Mouse (Mus musculus) splenic B cell, adult 2 months (primary cell): ENCODE data around the gene Pde4a.

Experiments
- DNase-seq: peaks from one replicate; pipeline ENCODE4 v3.0.0-alpha.2; 2011; ENCODE audit warnings: low read depth, low spot score
- H3K27me3 ChIP-seq: 2 replicates; pipeline ENCODE4 v1.6.1; 2012; ENCODE audit warnings: mild to moderate bottlenecking, low read length, moderate library complexity, mixed read lengths; ENCODE audit not compliant: control insufficient read depth, poor library complexity, insufficient read depth, severe bottlenecking
- H3K36me3 ChIP-seq: 2 replicates; pipeline ENCODE4 v1.6.1; 2012; ENCODE audit warnings: mild to moderate bottlenecking, low read length, moderate library complexity, mixed read lengths; ENCODE audit not compliant: control insufficient read depth, poor library complexity, insufficient read depth, severe bottlenecking

Pde4a gene

DNA sequence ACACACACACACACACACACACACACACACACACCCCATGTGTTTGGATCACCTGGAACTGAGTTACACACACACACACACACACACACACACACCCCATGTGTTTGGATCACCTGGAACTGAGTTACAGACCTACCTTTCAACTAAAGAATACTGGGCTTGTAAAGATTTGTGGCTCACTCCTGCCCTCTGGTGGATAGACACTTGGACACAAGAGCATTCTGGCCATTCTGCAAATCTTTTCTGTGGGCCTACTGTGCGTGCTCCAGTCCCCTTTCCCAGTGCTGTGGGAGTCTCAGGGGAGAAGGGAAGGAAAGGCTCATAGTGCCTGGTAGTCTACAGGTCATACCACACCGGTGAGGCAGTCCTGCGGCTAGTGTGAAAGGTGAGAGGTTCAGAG lies 28.3 kb upstream of the Pde4a start:
- H3K36me3 ChIP-seq: peaks cover 15% of the 10 kb centered on the region
- no peaks in the 10 kb centered on the region for H3K27me3 ChIP-seq
- peak; percentile 90 for DNase-seq

DNA sequence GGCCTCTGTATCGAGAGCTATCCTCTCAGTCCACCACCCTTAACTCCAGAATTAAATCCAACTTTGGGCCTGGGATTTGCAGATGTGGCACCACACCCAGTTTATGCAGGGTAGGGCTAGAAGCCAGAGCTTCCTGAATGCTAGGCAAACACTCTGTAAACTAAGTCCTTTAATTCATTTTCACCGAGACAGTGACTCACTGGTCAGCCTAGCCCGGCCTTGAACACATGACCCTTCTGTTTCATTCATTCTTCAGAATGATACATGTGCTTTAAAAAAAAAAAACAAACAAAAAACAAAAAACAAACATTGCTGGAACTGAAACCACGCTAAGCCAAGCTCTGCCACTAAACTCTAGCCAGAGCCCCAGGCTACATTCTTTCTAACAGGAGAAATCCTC lies 27.1 kb upstream of the Pde4a start:
- DNase-seq: no peak
- peaks cover 18% of the 10 kb centered on the region for H3K36me3 ChIP-seq
- no peaks in the 10 kb centered on the region for H3K27me3 ChIP-seq

DNA sequence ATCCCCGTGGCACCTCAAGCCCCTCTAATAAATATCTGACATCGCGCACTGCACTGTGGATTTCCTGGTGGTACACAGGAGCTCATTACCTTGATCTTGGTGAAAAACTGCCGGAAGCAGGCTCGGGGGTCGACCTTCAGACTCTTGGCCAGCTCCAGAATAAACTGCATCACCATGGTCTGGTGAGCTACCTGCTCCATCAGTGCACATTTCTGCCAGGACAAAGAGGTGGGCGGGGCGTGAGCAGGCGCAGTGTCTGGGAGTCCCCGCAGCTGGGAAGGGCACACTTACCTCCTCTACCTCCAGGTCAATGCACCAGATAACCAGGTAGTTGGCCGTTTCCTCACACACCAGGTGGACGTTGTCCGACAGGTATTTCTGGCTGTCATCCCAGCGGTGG lies 23.6 kb upstream of the Pde4a start:
- H3K27me3 ChIP-seq: no peaks in the 10 kb centered on the region
- H3K36me3 ChIP-seq: peaks cover 19% of the 10 kb centered on the region
- no peak for DNase-seq

DNA sequence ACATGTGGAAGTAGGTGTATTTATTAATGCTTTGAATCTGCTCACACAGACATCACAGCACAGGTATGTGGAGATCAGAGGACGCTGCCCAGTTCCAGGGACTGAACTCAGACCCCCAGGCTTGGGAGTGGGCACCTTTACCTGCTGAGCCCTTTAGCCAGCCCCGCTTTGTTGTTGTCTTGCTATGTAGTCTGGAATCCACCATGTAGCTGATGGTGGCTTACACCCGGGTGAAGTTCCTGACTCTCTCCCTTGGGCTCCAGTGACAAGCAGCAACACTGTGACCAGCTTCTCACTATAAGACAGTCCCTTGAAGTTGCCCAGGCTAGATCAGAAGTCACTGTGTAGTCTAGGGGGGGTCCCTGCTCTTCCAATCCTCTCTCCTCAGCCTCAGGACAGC lies 21.2 kb upstream of the Pde4a start:
- Histone ChIP-seq H3K27me3 (no peaks in the 10 kb centered on the region), H3K36me3 (peaks cover 19% of the 10 kb centered on the region)
- no peak for DNase-seq

DNA sequence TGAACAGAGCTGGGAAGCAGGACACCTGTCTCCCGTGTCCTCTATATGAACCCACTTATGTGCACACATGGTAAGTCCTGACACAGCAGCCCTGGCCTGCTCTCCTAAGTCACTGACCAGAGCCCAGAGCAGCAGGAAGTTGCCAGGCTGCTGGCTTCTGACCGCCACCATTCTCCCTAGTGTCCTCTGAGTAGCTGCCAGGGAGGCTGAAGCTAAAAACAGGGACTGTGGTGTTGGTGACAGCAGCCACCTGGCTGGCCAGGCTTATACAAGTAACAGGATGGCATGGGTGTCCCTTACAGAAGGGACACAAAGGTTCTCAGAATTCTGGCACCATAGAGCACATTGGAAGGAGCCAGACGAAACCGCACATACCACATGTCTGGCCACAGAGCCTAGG lies 20.1 kb upstream of the Pde4a start:
- H3K27me3 ChIP-seq: no peaks in the 10 kb centered on the region
- peaks cover 10% of the 10 kb centered on the region for H3K36me3 ChIP-seq
- DNase-seq: no peak

DNA sequence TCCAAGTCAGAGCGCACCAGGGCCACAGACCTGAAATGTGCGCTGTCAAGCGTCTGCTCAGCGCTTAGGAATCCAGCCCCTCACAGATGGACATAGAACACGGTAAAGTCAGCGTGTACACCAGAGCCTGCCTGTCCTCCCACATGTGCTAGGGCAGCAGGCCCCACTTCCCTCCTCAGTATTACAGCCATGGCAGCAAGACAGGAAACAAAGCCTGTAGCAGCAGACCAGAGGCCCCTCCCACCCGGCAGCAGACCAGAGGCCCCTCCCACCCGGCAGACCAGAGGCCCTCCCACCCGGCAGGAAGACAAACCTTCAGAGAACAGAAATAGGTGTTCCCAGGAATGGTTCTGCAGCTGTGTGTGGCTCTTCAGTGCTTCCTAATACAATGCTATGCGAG lies 18.8 kb upstream of the Pde4a start:
- Histone ChIP-seq H3K27me3 (no peaks in the 10 kb centered on the region), H3K36me3 (peaks cover 6% of the 10 kb centered on the region; the same call in 1 of the 2 replicates)
- peak; percentile 86 for DNase-seq

DNA sequence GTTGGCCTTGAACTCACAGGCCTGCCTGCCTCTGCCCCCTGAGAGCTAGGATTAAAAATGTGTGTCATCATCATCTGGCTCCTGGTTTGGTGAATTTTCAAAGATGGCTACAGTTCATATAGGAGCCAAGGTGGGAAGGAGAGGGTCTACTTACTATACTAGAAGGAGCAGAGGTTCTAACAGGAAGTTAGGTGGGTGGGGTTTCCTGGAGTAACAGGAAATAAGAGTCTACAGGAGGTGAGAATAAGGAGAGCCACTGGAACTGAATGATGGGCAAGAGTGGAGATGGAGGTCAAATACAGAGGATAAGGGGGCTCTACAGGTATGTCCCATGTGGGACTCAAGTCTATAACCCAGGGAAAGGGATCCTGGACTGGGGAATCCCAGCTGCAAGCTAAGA lies 17.1 kb upstream of the Pde4a start:
- Histone ChIP-seq H3K36me3 (0 out of 2 replicates have a peak, but pooled peaks cover under 1% of the 10 kb centered on the region), H3K27me3 (no peaks in the 10 kb centered on the region)
- no peak for DNase-seq

DNA sequence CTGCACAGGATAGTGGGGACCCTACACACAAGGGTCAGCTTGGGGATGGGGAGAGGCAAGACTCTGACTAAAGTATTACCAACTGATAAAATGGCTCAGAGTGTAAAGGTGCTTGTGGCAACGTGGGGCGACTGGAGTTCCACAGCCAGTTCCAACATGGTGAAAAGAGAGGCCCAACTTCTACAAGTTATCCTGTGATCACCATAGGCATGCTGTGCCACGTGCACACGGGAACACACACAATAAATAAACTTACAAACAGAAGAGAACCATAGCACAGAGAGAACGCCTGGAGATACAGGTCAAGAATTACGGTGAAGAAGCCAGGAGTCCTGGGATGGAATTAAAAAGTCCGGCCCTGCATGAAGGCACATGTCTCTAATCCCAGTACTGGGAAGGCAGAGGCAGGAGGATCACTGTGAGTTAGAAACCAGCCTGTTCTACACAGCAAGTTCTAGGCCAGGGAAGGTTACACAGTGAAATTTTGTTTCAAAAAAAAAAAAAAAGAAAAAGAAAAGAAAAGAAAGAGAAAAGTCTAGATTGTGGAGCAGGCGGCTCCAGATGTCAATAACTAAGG lies 16.3 kb upstream of the Pde4a start:
- Histone ChIP-seq H3K36me3 (no peaks in the 10 kb centered on the region), H3K27me3 (no peaks in the 10 kb centered on the region)
- no peak for DNase-seq

DNA sequence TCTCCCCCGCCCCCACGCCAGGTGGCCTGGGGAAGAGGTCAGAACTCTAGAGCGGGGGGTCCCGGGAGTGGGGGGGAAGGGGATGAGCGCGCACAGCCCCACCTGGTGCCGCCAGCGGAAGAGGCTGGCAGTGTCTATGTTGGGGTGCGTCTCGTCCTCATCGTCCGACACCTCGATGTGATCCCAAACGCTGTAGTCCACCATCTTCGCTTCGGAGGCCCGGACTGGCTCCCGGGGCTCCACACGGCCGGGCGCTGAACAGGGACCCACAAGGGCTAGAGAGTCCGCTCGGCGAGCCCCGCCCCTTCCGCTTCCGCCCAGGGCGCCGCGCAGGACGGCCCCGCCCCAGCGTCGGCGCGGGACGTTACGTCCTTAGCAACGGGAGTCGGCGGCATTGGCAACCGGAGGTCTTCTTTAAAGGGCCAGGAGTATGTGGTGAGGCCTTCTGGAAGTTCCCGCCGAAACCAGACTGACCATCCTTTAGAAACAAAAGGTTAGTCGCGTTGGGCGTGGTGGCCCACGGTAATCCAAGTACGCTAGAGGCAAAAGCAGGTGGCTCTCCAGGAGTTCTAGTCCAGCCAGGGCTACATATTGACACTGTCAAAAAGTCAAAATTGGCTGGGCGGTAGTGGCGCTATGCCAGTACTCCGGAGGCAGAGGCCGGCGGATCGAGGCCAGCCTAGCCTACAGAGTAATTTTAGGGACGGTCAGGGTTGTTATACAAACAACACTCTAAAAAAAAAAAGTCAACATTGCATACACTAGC lies 15.7 kb upstream of the Pde4a start, which contains the start of gene Cdc37:
TSS of gene Cdc37 (minus strand) at position 329 of the 766 bp plus-strand sequence.
- DNase-seq: peak; percentile 93

DNA sequence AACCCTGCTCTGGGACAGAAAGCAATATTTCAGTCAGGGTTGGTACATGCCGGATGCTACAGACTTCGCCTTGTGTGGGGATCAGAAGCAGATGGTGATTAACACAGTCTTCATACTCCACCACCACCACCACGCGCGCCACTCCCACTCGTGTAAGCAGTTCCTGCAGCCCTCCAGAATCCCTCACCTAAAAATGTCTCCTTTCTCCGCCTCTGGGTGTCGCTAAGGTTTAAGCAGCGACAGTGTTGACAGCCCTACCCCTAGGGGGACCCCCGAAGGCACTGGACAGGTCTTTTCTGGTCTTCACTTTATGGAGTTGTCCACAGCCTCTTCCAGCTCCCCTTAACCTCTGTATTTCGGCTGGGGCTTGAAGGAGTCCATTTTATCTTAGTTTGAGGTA lies 12.8 kb upstream of the Pde4a start:
- Histone ChIP-seq H3K27me3 (no peaks in the 10 kb centered on the region), H3K36me3 (no peaks in the 10 kb centered on the region)
- DNase-seq: peak; percentile 73

More for the DNA sequence above, 15.7 kb upstream of the Pde4a start, which contains the start of gene Cdc37:
- no peaks in the 10 kb centered on the region for H3K36me3 ChIP-seq
- H3K27me3 ChIP-seq: no peaks in the 10 kb centered on the region

DNA sequence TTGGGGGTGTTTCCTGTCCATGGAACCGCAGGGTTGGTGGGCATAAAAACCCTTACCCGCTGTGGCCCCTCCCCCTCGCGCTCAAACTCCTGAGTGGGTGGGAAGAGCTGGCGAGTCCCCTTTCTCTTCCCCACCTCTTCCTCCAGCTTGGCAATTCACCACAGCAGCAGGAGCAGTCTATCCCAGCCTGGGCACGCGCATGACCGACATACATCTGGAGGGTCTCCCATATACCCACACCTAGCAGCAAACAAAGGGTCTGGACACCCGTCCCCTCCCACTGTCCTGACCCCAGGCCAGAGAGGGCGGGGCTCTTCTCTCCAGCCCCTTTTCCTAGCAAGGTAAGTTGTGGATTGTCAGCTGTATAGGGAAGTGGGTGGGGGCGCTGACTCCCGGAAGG lies 12.2 kb upstream of the Pde4a start:
- DNase-seq: no peak
- Histone ChIP-seq H3K36me3 (no peaks in the 10 kb centered on the region), H3K27me3 (no peaks in the 10 kb centered on the region)

DNA sequence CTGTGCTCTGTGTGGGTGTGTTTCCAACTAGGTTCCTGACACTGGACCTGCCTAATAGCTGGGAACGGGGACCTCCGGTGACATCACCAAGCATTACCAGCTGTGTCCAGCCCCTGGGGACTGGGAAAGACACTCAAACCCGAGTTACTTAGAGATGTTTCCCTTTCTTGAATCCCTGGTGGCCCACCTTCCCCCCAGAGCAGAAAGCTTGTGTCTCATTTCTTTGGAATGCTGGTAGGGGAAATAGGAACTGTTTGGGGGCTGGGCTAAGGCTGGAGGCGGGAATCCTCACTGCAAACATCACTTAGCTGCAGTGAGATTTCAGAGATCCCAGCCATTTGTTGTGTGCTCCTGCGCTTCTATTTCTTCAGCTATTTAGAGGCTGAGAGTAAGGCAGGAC lies 11.7 kb upstream of the Pde4a start:
- H3K27me3 ChIP-seq: no peaks in the 10 kb centered on the region
- no peak for DNase-seq
- no peaks in the 10 kb centered on the region for H3K36me3 ChIP-seq

DNA sequence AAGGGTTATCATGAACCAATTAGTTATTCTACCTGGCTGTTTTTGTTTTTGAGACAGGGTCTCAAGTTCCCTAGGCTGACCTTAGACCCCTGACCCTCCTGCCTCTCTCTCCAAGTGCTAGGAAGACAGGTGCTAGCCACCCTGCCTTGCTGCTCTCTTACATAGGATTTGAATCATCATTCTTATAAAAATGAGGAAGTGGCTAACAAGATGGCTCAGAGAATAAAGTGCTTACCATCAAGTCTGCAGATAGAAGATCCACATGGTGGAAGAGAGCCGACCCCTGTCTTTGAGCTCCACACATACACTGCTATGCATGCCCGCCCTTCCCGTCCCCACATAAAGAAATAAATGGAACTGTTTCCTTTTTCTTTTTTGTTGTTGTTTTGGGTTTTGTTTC lies 10.7 kb upstream of the Pde4a start:
- DNase-seq: peak; percentile 37
- no peaks in the 10 kb centered on the region for H3K36me3 ChIP-seq
- H3K27me3 ChIP-seq: no peaks in the 10 kb centered on the region

DNA sequence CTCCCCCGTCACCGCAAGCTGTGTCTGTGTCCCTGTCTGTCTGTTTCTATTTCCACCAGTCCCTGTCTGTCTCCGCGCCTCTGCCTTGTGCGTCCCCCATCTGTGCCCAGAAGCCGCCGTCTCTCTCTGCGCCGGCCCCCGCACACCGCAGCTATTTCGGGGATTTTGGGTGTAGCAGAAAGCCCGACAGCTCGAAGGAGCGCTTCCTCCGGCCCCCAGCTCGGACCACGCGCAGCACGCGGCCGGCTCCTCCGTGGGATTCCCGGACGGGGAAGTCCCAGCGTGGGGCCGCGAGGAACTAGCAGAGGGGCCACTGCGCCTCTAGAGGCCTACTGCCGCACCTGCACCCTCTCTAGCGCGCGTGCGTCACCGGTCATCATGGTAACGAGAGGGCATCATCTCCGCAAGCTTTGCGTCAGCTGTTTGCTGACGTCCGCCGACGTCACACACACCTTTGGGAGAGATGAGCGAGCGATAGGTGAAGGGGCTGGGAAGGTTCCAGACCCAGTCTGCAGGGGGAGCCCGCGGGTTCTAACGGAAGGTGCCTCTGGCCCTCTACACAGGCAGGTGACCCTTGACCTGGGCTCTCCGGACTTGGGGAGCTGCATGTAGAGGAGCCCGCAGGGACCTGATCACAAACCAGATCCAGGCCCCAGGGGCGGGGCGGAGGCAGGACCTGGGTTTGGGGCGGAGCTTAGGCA lies 4.2 kb upstream of the Pde4a start:
- peak; percentile 98 for DNase-seq
- H3K36me3 ChIP-seq: no peaks in the 10 kb centered on the region
- no peaks in the 10 kb centered on the region for H3K27me3 ChIP-seq
